Mouse (Mus musculus): ENCODE measurements around the gene Tnfrsf1a. TPM values are rescaled to one million over a fixed set of nuclear protein-coding genes. Genes with fewer than 3 reads are reported as not detected.
"Not testable (repeated sequence)": the region's sequence is repeated elsewhere in the genome, so short reads cannot be mapped to it uniquely, and the experiment has no call there.

Tnfrsf1a gene
- total RNA-seq (2021) = 10 to 100 TPM; 53.2 to 60.8 TPM

DNA sequence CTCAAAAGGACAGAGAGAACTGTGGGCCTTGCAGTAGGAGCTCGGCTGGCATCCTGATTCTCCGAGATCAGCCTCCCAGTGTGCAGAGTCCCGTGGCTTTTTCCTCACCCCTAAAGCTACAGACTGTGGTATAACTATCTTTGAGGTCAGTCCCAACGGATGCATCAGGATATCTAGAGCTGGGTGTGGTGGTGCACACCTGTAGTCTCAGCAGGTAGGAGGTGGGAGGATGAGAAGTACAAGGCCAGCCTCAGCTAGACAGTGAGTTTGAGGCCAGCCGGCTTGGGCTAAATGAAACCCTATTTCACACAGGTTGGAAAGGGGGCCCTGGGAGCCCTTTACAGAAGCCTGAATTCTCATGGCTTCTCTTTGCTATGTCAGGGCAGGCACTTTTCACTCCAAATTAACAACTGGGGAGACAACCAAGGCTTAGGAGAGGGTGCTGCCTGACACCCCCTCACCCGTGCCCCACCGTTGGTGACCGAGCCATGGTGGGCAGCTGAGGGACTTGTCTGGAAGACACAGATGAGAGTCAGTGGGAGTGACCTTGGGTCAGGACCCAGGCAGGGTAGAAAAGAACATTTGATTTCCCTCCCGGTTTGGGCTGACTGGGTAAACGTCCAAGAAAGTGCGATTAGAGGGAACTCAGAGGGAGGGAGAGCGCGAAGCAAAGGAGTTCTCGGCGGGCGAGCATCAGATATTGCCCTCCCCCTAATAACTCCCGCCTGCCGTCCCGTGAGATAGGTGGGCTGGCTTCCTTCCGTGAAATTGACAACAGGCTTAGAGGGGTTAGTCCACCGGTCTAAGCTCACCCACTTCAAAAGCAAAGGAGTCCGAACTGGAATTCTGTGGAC, at the start of gene Tnfrsf1a:
TSS of gene Tnfrsf1a (plus strand) at position 642 of the 854 bp plus-strand sequence.
- DNase-seq (ENCODE audit: low spot score) = no peak
- intact Hi-C loops (cut with DNase I) = loop anchor here (2.0 kb wide), 1 partner anchor 18 kb away; no protein-coding TSS in a partner anchor

DNA sequence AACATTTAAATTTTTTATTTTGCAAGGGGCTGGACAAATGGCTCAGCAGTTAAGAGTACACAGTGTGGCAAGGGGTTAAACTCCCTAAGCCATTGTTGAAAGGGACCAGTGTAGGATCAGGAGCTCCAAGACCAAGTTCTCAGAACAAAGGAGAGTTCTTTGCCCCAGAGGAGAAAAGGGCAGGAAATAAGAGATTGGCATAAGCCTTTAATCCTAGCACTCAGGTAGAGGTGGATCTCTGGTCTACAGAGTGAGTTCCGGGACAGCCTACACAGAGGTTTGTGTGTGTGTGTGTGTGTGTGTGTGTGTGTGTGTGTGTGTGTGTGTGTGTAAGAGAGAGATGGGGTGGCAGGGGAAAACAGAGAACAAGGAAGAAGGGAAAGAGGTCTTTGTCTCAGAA, 48.2 kb upstream of the Tnfrsf1a start:
- intact Hi-C loops (cut with DNase I) = no loop called here
- DNase-seq (ENCODE audit: low spot score) = no peak

DNA sequence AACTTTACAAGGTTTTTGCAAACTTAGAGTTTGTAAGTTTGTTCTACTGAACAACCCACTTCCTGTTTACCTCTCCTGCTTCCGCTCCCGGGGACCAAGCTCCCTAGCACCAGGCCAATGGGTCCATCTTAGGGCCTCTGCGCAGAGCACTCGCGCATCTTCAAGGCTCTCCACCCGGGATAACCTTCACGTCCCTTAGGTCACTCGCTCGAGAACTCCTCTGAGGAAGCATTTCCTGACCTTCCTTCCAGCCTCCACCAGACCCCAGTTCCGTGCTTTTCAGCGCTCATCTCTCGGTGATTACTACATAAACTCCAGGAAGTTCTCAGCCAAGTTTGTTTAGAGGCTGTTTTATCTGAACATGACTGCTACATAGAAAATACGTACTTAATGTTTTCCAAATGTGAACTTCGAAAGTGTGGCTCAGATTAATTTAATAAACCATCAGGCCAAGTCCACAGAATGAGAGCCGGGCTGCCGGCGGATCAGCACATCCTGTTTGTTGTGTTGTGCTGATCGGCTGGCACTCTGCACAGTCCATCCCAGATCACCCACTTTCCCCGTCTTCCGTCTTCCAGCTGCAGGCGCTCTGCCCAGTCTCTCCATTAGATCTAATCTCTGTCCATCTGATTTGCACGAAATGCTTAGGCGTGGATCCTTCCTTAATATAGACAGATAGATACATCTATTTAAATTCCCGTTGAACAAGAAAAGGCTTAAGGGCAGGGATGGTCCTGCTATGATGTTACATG, 46.8 kb upstream of the Tnfrsf1a start:
- intact Hi-C loops (cut with DNase I) = no loop called here

DNA sequence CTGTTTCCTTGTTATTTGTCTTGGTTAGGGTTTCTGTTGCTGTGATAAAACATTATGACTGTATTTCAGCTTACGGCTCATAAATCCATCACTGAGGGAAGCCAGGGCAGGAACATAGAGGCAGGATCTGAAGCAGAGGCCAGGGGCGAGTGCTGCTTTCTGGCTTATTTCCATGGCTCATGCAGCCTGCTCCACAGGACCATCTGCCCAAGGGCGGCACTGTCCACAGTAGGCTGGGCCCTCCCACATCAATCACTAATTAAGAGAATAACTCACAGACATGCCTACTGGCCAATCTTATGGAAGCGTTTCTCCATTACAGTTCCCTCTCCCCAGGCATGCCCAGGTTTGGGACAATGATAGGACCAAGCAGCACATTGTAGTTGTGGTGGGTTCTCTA, 45.9 kb upstream of the Tnfrsf1a start:
- no peak for DNase-seq (ENCODE audit: low spot score)
- intact Hi-C loops (cut with DNase I) = no loop called here

More for the DNA sequence above, 46.8 kb upstream of the Tnfrsf1a start:
- no peak for DNase-seq (ENCODE audit: low spot score)

DNA sequence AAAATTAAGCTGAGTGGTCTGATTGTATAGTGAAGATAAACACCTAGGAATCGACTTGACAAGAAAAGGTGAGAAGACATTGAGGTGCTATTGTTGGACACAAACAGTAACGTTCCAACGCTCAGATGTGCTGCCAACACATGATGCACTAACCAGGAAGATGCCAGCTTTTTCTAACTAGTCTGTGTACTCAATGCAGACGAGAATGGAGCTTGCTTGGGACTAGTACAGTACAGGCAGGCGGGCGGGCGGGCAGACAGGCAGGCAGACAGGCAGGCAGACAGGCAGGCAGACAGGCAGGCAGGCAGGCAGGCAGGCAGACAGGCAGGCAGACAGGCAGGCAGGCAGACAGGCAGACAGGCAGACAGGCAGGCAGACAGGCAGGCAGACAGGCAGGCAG, 44.8 kb upstream of the Tnfrsf1a start:
- DNase-seq (ENCODE audit: low spot score); intact Hi-C loops (cut with DNase I): not testable (repeated sequence)

DNA sequence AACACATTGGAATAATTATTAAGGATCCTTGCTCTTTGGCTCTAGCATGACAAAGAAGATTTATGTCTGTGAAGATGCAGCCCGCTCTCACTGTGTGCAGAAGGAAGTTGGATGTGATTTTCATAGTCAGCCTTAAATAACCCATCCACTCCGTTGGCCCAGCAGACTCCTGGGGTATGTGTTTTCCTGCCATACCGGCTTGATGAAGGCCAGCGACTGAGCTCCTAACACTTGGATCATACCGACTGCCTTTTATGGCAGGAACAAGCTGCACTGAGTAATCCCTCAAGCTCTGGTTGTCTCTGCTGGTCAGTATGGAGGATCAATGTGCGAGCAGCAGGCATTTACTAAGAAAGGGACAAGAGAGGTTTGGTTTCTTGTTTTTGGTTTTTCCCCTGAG, 43.7 kb upstream of the Tnfrsf1a start:
- intact Hi-C loops (cut with DNase I) = no loop called here
- no peak for DNase-seq (ENCODE audit: low spot score)

DNA sequence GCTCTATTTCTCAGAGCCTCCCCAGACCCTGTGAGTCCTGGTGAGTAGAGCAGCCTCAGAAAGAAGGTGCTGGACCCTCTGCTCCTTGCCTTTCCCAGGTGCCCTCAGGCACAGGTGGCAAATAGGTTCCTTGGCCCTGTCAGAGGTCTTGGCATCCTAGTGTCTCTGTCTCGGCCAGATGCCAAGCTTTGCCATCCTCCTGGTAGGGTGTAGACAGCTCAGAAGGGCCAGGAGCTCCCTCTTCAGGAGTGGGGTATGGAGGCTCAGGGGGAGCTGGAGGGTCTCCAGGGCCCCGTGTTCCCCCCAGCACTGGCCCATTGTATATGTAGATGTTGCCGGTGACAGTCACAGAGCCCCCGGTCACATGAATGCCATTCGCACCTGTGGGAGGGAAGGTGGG, 42.1 kb upstream of the Tnfrsf1a start:
- intact Hi-C loops (cut with DNase I) = no loop called here
- DNase-seq (ENCODE audit: low spot score) = no peak

DNA sequence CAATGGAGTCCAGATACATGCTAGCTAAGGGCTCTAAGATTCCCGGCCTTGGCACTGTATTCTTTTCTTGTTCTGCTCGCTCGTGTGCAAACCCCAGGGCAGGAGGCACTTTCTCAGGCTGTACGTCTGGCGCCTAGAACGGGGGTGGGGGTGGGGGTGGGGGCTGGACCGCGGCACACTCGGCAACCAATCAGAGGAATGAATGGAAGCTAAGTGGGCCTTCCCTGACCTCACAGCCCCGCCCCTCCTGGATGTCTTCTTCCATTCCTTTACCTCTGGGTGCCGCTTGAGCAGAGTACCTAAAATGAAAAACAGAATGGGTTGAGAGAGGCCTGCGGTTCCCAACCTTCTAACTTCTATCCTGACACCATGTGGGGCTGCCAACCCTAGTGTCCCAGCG, 40.2 kb upstream of the Tnfrsf1a start:
- no peak for DNase-seq (ENCODE audit: low spot score)

DNA sequence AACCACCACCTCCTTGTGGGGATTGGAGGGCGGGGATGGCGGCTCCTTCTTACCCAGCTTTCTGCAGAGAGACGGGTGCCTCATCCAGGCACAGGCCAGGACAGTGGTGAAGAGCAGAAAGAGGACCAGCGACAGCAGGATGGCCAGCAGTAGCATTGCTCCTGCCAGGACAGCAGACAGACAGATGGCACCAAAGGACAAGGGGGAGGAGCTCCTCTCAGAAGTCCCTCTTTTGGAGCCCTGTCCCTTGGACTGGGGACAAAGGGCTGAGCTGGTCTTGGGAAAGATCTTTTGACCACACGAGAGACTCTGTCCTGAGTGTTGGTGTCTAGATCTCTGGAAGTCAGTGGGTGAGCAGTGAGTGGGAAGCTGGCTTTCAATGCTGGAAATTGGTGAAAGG, 39.8 kb upstream of the Tnfrsf1a start:
- no peak for DNase-seq (ENCODE audit: low spot score)

More for the DNA sequence above, 40.2 kb upstream of the Tnfrsf1a start:
- intact Hi-C loops (cut with DNase I) = no loop called here

DNA sequence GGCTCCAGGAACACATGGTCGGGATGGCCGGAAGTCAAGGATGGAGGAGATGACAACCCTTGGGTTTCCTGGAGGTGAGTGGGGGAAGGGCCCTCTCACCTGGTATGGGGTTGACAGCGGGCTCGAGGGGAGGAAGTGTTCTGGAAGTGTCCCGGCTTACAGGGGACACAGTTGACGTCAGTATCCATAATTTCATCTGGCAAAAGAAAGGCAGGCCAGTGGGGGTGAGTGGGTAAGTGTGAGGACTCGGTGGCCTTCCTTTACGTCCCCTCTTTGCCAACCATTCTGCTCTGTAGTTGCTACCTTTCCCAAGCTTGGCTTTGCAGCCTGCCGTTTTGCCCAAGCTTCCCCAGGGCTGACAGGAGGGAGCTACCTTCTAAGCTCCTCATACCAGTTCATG, 37.0 kb upstream of the Tnfrsf1a start:
- intact Hi-C loops (cut with DNase I) = loop anchor here (5.0 kb wide), 1 partner anchor 40 kb away; no protein-coding TSS in a partner anchor
- no peak for DNase-seq (ENCODE audit: low spot score)

More for the DNA sequence above, 39.8 kb upstream of the Tnfrsf1a start:
- intact Hi-C loops (cut with DNase I) = no loop called here

DNA sequence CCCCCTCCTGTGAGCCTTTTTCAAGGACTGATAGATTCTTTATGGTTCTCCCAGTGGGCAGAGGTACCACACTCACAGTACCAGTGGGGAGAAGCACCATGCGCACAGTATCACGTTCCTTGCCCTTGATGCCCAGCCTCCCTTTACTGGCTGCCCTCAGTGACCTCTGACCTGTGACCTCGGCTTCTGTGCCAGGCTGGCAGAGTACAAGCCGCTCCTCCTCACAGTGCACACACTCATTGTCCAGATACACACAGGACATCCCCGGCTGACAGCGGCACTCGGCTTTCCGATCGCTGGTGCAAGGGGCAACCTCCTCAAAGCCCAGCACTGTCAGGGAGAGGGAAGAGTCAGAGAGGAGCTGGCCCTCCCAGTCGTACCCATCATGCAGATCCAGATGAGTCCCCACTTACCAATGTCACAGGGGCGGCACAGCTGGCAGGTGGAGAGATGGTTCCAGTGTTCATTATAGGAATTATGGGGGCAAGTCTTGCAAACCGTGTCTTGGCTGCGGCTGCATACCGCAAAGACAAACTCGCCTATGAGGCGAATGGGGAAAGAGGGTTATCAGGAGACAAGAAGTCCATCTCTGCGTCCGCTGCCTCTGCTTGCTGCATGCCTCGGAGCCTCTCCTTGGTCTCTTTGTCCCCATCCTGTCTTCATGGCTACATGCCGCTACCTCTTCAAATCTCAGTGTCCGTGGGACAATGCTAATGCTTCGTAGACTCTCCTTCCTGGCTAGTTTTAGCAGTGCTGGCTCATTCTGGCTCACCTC, 36.4 kb upstream of the Tnfrsf1a start:
- no peak for DNase-seq (ENCODE audit: low spot score)
- intact Hi-C loops (cut with DNase I) = loop anchor here (5.0 kb wide), 1 partner anchor 40 kb away; no protein-coding TSS in a partner anchor

DNA sequence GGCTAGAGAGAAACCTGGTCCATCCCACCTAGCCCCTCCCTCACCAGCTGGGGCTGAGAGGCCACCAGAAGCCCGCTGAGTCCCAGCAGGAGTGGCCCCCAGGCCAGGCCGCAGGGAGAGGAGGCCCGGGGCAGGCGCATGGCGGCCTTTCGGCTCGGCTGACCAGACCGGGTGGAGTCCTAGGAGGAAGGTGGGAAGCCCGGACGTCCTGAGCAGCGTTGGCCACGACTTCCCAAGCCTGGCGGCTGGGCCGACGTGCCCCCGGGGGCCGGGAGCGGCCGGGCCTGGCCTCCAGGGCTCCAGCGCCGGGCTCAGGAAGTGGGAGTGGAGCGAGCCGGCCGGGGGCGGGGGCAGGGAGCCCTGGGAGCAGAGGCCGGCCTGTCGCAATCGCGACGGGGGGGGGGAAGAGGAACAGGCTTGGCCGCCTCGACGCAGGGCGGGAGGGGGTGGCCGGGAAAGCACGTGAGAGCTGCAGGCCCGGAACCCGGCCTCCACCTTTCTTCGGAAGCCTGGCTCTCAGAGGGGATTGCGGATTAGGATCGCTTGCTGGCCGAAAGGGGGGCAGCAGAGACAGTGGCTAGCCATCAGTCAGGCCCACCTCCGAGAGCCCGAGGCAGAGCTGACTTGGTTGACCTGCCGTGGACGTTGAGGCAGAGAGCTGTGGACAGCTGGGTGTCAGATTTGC, 35.5 kb upstream of the Tnfrsf1a start, which contains the start of gene Ltbr:
TSS of gene Ltbr (minus strand) at position 340 of the 685 bp plus-strand sequence.
- intact Hi-C loops (cut with DNase I) = loop anchor here (5.0 kb wide), 1 partner anchor 39 kb away; no protein-coding TSS in a partner anchor

DNA sequence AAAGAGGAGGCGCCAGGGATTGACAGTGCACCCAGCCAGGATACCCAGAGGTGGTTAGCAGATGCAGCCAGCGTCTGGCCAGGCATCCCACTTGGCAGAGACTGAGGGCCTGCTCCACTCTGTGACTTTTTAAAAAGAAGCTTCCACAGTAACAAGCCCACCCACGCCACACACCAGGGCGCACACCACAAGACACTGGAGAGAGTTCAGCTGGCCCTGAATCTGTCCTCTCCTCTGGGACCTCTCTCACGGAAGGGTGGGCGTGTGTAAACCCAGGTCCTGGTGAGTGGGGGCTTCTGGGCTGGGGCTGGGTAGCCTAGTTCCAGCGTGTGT, 35.0 kb upstream of the Tnfrsf1a start:
- DNase-seq (ENCODE audit: low spot score) = no peak
- intact Hi-C loops (cut with DNase I) = loop anchor here (5.0 kb wide), 1 partner anchor 38 kb away; no protein-coding TSS in a partner anchor

More for the DNA sequence above, 35.5 kb upstream of the Tnfrsf1a start, which contains the start of gene Ltbr:
- DNase-seq (ENCODE audit: low spot score) = peak; percentile 90

DNA sequence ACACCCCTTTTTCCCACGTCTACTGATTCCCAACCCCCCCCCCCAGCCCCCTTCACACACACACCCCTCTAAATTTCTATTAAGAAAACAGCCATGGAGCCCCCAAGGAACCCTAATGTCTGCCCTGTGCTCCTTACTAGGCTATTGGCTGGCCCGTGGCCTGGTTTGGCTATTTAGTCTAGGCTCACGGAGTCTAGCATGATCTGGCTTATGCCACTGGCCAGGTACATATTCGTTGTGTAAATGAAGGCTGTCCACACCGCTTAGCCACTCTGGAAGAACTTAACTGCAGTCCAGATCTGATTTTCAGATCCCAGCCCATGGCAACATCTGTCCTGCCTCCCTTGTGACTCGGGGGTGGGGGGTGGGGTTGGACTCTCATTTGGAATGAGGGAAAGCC, 34.4 kb upstream of the Tnfrsf1a start:
- no peak for DNase-seq (ENCODE audit: low spot score)
- intact Hi-C loops (cut with DNase I) = loop anchor here (5.0 kb wide), 1 partner anchor 38 kb away; no protein-coding TSS in a partner anchor

DNA sequence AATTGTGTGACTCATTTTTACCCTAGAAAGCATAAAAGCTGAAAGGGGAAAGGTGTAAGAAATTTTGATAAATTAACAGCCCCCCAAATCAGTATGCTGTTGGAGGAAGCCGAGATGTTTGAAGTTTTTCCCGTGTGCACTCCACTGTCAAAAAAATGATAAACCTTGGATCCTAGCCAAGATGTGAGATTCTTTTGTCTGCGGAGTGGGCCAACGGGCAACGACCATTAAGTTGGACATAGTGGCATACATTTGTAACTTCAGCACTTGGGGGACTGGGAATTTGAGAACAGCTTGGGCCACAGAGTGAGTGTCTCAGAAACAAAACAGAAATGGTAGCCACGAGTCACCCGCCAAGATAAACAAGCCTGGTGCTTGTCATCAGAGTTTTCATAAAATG, 32.1 kb upstream of the Tnfrsf1a start:
- intact Hi-C loops (cut with DNase I) = no loop called here
- no peak for DNase-seq (ENCODE audit: low spot score)

DNA sequence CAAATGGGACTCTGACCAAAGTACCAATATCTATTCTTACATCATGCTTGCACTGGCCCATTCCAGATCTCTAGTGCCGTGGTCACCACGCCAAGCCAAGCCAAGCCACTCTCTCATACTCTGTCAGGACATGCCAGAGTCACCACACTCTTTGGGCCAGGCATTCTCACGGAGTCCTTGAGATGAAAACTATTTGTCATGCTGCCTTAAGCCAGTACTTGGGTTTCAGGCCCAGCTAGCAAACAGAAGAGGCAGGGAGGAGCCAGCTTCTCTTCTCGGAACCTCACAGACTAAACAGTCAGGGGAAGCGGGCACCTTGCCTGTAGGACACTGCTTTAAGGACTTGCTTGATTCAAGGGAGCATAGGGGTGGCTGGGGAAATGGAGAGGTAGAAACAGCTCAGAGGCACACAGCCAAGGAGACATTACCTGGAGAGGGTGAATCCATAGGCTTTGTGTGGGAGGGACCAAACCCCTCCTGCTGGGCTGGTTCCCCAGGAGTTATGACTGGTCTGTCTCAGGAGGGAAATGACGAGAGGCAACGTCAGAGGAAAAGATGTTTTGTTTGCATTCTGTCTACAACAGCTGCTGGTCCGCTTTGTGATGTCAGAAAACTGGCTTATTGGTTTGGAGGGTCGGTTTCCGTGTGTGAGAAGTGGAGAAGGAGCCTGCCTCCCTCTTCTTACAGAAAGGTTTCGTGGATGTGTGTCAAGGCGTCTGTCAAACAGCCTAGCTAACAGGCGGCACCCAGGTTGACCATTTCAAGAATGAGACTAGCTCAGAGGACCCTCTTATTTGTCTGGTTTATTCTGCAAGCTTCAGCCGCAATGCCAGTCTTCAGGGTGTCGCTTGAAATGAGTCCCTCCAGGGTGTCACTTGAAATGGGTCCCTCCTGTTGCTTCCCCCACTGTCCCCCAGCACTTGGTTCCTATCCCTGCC, 29.9 kb upstream of the Tnfrsf1a start:
- no peak for DNase-seq (ENCODE audit: low spot score)
- intact Hi-C loops (cut with DNase I) = no loop called here

DNA sequence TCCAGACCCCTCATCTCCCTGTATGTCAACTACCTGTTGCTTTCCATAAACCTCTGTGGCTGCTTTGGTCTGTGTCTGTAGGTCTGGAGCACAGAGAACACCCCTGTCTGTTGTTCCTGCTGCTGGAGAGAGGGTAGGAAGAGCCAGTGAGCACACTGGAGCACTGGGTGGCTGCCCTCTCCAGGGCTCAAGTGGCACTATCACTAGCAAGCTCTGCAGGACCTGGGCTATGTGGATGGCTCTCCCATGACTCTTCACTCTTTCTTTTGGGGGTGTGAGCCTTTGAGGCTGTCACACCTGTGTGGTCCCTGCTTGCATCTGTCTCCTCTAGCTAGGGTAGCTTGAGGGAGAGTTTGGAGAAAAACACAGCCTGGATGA, 29.3 kb upstream of the Tnfrsf1a start:
- intact Hi-C loops (cut with DNase I) = no loop called here
- DNase-seq (ENCODE audit: low spot score) = no peak

DNA sequence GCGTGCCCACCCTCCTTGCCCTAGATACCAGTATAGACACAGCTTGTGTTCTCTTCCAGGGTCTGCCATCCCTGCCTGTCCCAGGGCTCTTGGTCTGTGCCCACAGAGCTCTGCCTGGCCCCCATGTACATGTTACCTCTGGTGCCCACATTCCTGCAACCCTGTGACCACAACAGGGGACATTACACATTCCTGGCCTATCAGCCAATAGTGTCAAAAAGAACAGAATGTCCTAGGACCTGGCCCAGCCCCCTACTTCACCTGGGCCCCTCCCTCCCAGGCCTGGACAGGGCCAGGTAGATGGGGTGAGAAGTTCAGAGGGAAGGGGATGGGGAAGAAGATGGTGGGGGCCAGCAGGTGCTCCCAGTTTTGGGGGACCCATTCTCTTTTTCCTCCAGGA, 28.8 kb upstream of the Tnfrsf1a start, which contains the start of gene Scnn1a:
TSS of gene Scnn1a (plus strand) at position 337 of the 400 bp plus-strand sequence.
- intact Hi-C loops (cut with DNase I) = no loop called here
- DNase-seq (ENCODE audit: low spot score) = no peak
